Mouse (Mus musculus): ENCODE results near the gene Ncoa3.
A peak's percentile ranks its signal among the peaks of the same experiment; 100 is the strongest.

Ncoa3 gene

GRCm38 (mm10) chr2:165970767-165971166, 21.7 kb upstream of the Ncoa3 start:
- no peak for DNase-seq (ENCODE audit: low spot score)

- DNase-seq (ENCODE audit: low spot score), result no peak
These were observed 18.1 kb upstream of the Ncoa3 start for GRCm38 (mm10) chr2:165974383-165974782.

GRCm38 (mm10) chr2:165976186-165976585, 16.2 kb upstream of the Ncoa3 start:
- no peak for DNase-seq (ENCODE audit: low spot score)

- DNase-seq (ENCODE audit: low spot score), result no peak
These were observed 15.6 kb upstream of the Ncoa3 start for GRCm38 (mm10) chr2:165976874-165977273.

GRCm38 (mm10) chr2:165978119-165978518, 14.3 kb upstream of the Ncoa3 start:
- no peak for DNase-seq (ENCODE audit: low spot score)

GRCm38 (mm10) chr2:165981248-165981977, 11.0 kb upstream of the Ncoa3 start:
- no peak for DNase-seq (ENCODE audit: low spot score)

GRCm38 (mm10) chr2:165982512-165983389, 9.7 kb upstream of the Ncoa3 start:
- peak; percentile 46 for DNase-seq (ENCODE audit: low spot score)

- DNase-seq (ENCODE audit: low spot score), result no peak
These were observed 8.1 kb upstream of the Ncoa3 start for GRCm38 (mm10) chr2:165984318-165984717.

- no peak for DNase-seq (ENCODE audit: low spot score)
These were observed 7.5 kb upstream of the Ncoa3 start for GRCm38 (mm10) chr2:165984891-165985290.

- no peak for DNase-seq (ENCODE audit: low spot score)
These were observed 6.9 kb upstream of the Ncoa3 start for GRCm38 (mm10) chr2:165985581-165985980.

- peak; percentile 57 for DNase-seq (ENCODE audit: low spot score)
These were observed 5.4 kb upstream of the Ncoa3 start for GRCm38 (mm10) chr2:165986921-165987453.

GRCm38 (mm10) chr2:165993173-165993900, 901 bp downstream of the Ncoa3 start:
- peak; percentile 43 for DNase-seq (ENCODE audit: low spot score)

- no peak for DNase-seq (ENCODE audit: low spot score)
These were observed 1.9 kb downstream of the Ncoa3 start for GRCm38 (mm10) chr2:165994341-165994740.

GRCm38 (mm10) chr2:165995711-165996110, 3.3 kb downstream of the Ncoa3 start:
- DNase-seq (ENCODE audit: low spot score), result no peak

GRCm38 (mm10) chr2:165996130-165996529, 3.7 kb downstream of the Ncoa3 start:
- no peak for DNase-seq (ENCODE audit: low spot score)

GRCm38 (mm10) chr2:165997256-165997967, 5.0 kb downstream of the Ncoa3 start:
- DNase-seq (ENCODE audit: low spot score), result no peak

GRCm38 (mm10) chr2:165998969-165999368, 6.5 kb downstream of the Ncoa3 start:
- no peak for DNase-seq (ENCODE audit: low spot score)

GRCm38 (mm10) chr2:165999790-166000189, 7.4 kb downstream of the Ncoa3 start:
- DNase-seq (ENCODE audit: low spot score), result no peak

- DNase-seq (ENCODE audit: low spot score), result no peak
These were observed 7.8 kb downstream of the Ncoa3 start for GRCm38 (mm10) chr2:166000242-166000641.

GRCm38 (mm10) chr2:166000769-166001168, 8.3 kb downstream of the Ncoa3 start:
- no peak for DNase-seq (ENCODE audit: low spot score)

- no peak for DNase-seq (ENCODE audit: low spot score)
These were observed 8.9 kb downstream of the Ncoa3 start for GRCm38 (mm10) chr2:166001362-166001761.

- DNase-seq (ENCODE audit: low spot score), result no peak
These were observed 9.3 kb downstream of the Ncoa3 start for GRCm38 (mm10) chr2:166001768-166002167.

All from testis, postnatal 14 days (tissue).